Mouse (Mus musculus): Measurements from ENCODE around the gene Cd70. TPM values are rescaled to one million over a fixed set of nuclear protein-coding genes. Genes with fewer than 3 reads are reported as not detected.

Cd70 gene
- under 1 TPM in 1 of 2 experiments, not detected in 1; 0.61 TPM for total RNA-seq (2021)

DNA sequence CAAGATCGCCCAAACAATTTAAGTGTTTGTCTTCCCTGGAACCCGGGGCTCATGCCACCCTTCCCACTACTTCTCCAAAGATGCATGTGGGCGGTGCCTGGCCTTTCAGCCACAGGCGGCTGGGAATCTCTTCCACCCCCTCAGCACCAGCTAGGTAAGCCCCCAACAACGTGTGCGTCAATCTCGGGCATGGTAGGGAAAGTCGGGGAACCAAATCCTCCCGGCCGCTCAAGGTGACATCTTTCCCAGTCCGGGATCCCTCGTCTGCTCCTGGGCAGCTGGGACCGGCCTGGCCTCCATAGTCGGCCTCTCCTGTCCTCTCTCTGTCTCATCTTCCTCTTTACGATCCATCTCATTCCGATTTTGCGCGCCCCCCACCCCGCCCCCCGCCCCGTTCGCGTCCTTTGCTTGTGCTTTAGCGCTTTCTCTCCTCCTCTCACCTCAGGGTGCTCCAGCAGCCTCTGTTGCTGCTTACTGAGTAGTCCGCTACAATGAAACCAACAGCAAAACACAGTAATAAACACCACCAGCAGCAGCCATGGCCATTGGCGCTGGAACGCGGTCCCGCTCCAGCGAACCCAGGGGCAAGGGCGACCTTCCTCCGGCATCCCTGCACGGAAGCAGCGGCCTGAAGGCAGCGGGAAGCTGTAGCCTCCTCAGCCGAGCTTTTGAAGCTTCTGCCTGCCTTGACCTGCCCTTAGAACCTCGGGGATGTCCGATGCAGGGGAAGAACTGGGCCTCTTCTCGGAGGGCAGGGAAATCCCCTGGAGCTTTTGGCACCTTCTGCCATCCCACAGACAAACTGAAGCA, at the start of gene Cd70:
Cd70 (minus strand) TSS at position 784 of the 810 bp plus-strand sequence.
- DNase-seq (ENCODE audit: extremely low spot score in 1 of 2, low spot score in 1 of 2) = no peak

DNA sequence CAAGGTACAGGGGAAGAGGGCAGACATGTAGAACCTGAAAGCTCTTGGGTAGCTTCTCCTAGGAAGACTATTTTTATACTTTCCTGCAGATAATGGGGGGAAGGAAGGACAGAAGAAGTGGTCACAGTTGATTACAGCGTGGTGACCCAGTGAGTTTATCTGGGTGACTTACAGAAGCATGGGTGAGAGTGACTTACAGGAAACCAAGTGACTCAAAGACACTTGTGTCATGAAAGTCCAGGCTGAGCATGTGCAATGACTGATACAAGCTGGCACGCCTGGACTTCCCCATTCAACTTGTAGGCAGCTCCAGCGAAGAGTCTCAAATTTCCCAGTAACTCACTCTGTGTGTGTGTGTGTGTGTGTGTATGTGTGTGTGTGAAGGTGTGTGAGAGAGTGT, 48.7 kb upstream of the Cd70 start:
- DNase-seq (ENCODE audit: extremely low spot score in 1 of 2, low spot score in 1 of 2) = no peak

DNA sequence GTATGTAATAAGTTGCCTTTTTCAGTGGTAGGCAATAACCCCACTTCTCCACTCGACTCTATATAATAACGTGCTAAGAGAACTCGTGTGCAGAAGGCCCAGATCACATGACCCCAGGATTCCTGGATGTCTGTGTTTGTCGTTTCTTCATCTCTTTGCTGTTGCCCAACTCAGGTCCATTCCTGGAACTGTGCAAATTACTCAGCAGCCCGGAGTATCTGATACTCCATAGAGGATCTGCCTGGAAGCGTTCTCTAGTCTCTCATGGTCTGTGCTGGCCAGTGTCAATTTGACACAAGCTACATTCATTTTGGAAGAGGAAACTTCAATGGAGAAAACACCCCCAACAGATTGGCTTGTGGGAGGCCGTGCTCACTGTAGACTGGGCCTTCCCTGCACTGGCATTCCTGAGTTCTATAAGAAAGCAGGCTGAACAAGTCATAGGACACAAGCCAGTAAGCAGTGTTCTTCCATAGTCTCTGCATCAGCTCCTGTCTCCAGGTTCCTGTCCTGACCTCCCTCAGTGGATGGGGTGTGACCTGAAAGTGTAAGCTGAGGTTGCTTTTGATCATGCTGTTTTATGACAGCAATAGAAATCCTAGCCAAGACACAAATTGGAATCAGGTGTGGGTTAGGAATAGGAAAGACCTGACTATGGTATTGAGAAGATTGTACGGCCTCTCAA, 45.9 kb upstream of the Cd70 start:
- DNase-seq (ENCODE audit: extremely low spot score in 1 of 2, low spot score in 1 of 2) = no peak

DNA sequence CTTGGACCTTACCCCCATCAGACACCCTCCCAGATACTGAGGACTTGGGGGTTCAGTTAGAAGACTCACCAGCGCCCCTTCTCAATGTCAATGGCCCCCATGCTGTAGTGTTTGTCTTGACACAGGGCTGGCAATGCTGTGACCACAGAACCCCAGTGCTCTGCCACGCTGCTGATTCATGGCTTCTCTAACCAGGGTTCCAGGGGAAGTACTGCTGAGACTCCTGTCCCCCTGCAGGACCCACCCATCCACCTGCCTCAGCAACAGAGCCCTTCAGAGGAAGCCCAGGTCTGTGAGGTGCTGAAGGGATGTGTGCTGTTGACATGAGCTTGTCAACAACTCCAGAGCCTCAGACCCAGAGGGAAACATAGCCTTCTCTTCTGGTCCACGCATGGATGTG, 45.2 kb upstream of the Cd70 start:
- DNase-seq (ENCODE audit: extremely low spot score in 1 of 2, low spot score in 1 of 2) = no peak

DNA sequence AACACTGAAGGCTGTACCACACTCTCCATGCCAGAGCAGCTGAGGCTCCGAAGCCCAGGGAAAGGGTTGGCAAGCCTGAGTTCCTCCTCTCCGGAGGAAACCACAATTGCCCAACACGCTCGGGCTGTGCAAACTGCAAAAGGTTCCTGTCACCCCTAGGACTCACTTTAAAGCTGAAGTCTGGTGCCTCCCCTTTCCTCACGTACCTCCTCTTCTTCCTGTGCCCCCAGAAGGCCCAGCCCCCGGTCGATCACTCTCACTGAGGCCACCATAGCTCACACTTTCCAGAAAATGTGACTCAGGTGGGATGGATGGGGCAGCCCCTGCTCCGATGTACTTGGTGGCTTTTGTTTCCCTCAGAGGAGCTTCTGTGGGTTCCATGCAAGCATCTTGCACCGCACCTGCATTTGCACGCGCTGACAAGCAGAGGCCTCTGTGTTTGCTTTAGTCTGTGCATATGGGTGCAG, 44.5 kb upstream of the Cd70 start, which contains the start of gene Tnfsf14:
Tnfsf14 (minus strand) TSS at position 137 of the 467 bp plus-strand sequence.
- no peak for DNase-seq (ENCODE audit: extremely low spot score in 1 of 2, low spot score in 1 of 2)

DNA sequence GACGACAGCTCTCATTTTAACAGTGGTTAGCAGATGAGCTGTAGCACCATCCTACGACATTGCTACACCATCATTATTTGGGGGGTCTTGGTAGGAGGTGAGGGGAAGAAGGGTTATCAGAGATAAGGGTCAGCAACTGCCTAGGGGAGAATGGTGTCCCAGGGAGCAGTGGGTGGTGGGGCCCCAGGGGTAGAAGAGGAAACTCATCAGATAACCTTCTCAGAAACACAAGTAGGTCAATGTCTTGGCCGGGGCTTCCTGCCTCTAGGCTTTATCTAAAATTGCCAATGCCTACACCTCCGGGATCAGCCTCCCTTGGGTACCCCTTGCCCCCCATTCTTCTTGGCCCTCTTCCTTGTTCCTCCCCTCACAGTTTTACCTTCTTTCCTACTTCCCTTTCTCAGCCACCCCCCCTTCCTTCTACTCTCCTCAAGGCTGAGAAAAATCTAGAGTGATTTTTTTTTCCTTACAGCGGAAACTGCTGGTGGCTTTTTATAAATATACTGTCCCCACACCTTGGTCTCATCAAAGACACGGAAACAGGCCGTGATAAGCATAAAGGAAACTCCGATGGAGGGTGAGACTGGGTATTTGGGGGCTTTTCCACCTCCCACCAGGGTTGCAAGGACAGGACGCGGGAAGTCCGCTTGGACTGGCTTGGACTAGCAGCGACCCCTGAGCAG, 39.1 kb upstream of the Cd70 start:
- no peak for DNase-seq (ENCODE audit: extremely low spot score in 1 of 2, low spot score in 1 of 2)

DNA sequence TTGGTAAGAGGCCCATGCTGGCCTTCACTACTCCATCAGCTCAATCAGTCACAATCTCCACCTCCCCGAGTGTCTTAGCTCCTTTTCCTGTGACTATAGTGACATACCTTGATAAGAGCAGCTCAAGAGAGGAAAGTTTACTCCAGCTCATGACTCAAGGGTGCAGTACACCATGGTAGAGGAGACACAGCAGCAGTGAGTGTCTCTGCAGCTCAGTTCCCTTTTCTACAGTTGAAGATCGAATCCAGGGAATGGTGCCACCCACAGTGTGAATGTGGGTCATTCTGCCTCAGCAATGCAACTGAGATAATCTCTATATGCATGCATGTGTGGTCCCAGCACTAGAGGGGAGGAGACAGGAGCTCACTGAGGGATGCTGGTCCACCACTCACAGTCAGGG, 36.1 kb upstream of the Cd70 start:
- DNase-seq (ENCODE audit: extremely low spot score in 1 of 2, low spot score in 1 of 2) = no peak

DNA sequence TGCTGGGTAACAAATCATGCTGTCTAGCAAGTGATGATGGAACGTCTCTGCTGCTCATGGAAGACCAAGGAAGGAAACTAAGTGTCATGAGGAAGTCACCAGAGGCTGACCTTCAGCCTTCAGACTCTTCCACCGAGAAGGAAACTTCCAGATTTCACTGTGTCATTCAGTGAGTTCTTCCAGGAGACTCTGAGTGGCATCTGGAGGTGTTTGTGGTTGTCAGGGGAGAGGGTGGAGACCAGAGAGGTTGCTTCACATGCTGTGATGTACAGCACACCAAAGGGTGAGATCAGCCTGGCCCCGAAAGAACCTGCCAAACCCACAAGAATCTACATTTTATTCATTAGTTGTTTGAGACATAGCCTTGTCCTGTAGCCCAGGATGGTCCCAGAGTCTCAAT, 33.3 kb upstream of the Cd70 start:
- DNase-seq (ENCODE audit: extremely low spot score in 1 of 2, low spot score in 1 of 2) = no peak

DNA sequence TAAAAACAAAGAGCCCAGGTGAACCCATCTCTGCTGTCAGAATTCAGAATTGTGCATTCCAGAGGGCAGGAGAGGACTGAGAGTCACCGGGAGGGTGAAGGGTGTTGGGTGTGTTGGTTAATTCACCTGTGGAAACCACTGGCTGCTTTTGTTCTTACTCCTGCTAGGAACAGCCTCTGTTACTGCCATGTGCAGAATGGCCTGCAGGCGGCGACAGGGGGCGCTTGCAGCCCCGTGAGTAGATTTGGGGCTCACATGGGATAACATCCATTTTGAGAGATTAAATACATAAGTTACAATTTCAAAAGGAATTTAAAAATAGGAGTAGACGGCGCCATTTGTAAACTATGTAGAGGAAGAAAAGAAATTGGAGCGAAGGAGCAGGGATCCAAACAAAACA, 30.8 kb upstream of the Cd70 start:
- no peak for DNase-seq (ENCODE audit: extremely low spot score in 1 of 2, low spot score in 1 of 2)

DNA sequence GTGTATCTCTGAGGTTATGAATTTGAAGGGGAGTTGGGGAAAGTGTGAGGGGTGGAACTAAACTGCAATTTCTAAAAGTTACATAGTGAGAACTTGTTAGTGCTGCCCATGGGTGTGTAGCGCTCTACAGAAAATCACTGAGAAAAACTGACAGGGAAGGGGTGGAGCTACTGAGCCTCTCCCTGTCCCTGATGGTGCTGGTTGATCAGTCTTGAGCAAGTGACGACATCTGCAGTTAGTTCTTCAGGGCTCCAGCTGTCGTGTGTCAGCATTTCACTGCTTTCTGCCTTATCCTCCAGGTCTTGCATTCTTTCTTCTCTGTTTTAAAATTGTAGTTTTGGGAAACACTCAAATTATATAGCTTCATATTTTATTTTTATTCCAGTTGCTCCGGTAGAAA, 23.8 kb upstream of the Cd70 start:
- DNase-seq (ENCODE audit: extremely low spot score in 1 of 2, low spot score in 1 of 2) = no peak

DNA sequence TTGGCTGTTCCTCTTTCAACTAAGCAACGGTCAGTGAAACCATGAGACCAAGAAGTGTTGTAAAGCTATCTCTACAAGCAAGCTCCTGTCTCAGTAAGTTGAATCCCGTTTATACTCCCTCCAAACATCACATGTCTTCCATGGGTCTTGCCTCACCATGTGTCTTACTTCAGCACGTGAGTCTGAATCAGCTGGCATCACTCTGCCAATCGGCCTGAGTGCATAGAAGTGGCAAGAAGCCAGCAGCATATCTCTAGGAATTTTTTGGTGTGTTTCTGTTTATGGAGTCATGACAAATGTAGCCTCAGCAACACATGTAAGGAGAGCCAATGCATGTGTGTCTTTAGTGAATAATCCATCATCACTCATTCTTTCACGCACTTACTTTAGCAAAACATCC, 22.8 kb upstream of the Cd70 start:
- DNase-seq (ENCODE audit: extremely low spot score in 1 of 2, low spot score in 1 of 2) = no peak

DNA sequence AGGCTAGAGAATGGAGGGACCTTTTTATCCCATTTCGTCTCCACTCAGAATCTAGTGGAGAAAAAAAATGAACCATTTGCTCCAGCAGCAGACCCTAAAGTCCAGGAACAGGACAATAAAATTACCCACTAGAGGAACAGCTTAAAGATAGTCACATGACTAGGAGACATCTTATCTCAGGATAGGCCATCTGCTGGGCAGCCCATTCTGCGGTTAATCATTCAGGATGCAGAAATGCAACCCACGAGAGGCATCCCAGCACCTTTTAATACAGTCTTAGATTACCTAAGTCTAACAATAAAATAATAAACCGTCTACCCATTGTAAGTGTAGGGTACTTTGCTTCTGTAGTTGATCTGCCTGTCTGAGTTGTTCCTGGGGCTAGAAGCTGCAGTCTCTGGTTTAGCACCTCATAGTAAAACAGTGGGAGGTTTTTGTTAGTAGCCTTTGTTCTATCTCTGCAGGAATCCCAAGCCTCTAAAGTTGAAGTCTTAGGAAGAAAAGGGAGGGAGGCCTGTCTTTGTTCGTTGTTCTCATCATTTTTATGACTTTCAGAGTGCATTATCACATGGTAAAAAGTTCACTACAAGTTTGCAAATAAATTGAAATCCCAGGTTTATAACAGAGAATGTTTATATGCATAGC, 21.2 kb upstream of the Cd70 start:
- no peak for DNase-seq (ENCODE audit: extremely low spot score in 1 of 2, low spot score in 1 of 2)

DNA sequence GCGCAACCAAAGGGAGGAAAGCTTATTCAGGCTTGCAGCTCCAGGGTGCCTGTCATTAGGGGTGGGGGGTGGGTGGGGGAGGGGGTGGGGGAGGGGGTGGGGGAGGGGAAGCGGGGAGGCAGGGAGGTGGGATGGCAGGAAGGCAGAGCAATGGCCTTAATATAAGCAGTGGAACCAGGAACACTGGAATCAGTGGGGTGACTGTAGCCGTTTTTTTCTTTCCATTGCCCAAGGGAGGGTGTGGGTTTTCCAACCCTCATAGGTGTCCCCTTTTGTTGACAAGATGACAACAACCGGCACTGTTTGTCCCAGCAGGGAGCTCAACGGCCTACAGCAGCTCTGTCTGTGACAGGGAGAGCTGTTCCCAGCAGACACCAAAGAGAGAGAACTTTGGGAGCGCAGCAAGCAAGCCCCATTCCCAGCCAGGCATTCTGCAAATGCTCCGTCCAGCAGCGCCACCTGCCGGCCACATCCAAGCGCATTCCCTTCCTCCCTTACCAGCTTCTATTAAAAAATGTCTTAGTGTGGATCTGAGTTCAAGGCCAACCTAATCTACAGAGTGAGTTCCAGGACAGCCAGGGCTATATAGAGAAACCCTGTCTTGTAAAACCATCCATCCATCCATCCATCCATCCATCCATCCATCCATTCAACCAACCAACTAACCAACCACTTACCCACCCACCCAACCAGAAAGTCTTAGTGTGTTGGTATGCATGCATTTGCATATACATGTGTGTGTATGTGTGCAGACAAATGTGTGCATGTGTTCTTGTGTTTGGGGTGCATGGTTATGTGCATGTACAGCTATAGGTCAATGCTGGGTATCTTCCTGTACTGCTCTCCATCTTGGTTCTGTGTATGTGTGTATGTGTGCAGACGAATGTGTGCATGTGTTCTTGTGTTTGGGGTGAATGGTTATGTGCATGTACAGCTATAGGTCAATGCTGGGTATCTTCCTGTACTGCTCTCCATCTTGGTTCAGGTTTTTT, 17.5 kb upstream of the Cd70 start:
- DNase-seq (ENCODE audit: extremely low spot score in 1 of 2, low spot score in 1 of 2) = peak; percentile 86 to 99

DNA sequence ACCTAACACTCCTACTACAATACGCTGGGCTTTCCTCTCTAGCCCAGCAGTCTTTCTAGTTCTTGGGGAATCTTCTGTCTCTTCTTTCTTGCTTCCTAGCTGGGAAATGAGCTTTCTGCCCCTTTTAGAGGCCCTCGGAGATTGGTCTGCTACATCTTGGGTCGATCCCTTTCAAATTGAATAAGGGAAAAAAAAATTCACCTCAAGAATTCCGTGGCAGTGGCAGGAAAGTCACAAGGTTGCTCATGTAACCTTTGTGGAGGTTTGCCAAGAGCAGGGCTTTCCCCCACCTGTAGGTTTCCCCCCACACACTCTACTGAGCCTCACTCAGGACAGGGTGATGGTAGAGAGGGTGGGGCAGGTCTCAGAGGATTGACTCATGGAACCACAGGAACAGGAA, 4.2 kb upstream of the Cd70 start:
- no peak for DNase-seq (ENCODE audit: extremely low spot score in 1 of 2, low spot score in 1 of 2)

DNA sequence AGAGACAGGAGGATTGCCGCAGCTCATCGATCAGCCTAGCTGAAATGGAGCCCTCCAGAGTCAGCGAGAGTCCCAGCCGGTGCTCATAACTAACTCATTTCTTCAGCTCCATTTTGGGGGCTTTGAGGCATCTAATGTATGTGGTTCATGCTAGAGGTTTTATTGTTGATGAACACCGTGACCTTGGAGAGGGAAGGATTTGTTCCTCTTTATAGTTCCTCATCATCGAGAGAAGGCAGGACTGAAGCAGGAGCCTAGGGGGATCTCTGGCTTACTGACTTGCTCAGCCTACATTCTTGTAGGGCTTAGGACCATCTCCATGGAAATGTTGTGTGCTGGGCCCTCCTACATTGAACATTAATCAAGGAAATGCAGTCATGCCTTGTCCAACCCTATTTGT, 3.4 kb upstream of the Cd70 start:
- no peak for DNase-seq (ENCODE audit: extremely low spot score in 1 of 2, low spot score in 1 of 2)

DNA sequence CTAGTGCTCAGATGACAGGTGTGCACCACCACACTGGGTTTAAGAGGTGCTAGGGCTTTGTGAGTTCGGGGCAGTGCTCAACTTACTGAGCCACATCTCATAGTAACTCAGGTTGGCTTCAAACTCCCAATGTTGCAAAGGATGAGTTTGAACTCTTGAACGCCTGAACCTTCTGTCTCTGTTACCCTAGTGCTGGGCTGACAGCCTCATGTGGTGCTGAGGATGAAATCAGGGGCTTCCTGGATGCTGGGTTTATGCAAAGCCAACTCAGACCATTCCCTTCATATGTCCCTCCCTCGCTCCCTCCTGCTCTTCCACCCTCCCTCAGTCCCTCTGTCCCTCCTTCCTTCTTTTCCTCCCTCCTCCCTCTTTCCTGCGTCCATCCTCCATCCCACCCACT, 1.2 kb downstream of the Cd70 start:
- no peak for DNase-seq (ENCODE audit: extremely low spot score in 1 of 2, low spot score in 1 of 2)

DNA sequence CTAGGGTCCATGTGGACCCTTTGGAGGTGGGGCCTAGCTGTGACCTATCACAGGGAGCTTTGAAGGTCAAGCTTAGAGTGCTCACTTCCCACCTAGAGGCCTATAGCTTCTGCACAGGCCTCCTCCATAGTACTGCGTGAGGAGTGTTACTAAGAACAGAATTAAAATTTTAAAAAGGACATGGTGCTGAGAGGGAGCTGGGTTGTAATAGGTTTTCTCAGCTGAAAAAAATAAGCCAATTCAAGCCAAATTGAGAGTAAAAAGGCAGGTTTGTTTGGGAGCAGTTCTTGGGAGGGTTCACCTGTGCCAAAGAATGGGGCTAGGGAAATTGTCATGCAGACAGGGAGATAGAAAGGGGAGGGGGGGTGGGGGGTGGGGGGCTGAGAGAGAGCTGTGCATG, 4.5 kb downstream of the Cd70 start:
- DNase-seq (ENCODE audit: extremely low spot score in 1 of 2, low spot score in 1 of 2) = no peak

DNA sequence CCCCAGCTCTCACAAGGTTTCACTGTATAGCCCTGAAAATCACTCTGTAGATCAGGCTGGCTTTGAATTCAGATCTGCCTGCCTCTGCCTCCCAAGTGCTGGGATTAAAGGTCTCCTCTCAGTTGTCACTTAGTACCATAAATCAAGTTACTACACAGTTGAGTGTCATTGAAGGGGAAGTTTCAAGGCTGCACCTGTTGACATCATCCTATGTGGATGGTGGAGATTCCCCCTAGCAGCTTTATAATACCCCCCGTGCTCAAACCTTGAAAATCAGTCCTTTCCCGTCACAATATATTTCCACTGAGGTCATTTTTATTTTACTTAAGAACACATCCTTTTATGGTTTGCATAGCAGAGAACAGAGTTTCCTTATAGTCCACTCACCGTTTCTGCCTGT, 5.9 kb downstream of the Cd70 start:
- DNase-seq (ENCODE audit: extremely low spot score in 1 of 2, low spot score in 1 of 2) = no peak

DNA sequence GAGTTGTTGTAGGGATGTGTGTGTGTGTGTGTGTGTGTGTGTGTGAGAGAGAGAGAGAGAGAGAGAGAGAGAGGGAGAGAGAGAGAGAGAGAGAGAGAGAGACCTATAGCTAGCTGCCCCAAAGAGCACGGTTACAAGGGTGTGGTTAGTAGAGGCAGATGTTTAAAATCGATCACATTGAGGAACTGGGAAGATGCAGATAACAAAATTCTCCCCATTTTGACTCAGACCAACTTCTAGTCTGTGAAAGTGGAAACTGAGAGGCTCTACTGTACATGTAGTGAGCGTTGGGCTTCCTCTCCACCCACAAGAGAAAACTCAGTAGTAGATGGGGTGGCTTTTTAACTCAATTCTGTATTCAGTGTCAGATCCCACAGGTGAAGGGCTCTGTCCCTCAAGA, 9.9 kb downstream of the Cd70 start:
- no peak for DNase-seq (ENCODE audit: extremely low spot score in 1 of 2, low spot score in 1 of 2)

DNA sequence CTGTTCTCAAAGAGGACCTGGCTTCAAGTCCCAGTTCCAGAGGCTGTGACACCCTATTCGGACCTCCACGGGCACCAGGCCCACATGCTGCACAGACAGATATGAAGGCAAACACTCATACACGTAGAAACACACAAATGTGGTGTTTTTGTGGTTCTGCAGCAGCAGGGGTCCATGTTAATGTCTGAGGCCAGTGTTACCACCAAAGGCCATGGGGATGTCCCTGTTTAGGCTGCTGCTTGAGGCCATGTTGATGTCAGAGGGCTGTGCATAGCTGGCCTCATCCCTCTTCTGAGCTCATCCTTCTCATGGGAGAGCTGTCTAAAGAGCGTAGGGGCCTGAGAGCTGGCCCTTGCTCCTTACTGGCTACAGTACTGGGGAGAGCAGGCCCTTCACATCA, 10.9 kb downstream of the Cd70 start:
- DNase-seq (ENCODE audit: extremely low spot score in 1 of 2, low spot score in 1 of 2) = no peak

Measured in layer of hippocampus, postnatal 25 days (tissue).